Mouse (Mus musculus) neural tube, embryonic 13.5 days (tissue): Measurements from ENCODE around the gene Slc16a4. TPM values are rescaled to one million over a fixed set of nuclear protein-coding genes. Genes with fewer than 3 reads are reported as not detected.
A peak's percentile ranks its signal among the peaks of the same experiment; 100 is the strongest.
"Not testable (repeated sequence)": the region's sequence is repeated elsewhere in the genome, so short reads cannot be mapped to it uniquely, and the experiment has no call there.

Experiments used
- ATAC-seq: fragments of 200-750 bp; cut with Nextera tagmentation; 2 replicates; pipeline ENCODE4 v1.8.0; 2017; ENCODE audit warnings: low read depth, mild to moderate bottlenecking, moderate TSS enrichment, moderate library complexity
- H3K27ac ChIP-seq: fragments of 300-500 bp; sonication (generic); replicated peaks from 2 replicates; pipeline ENCODE4 v1.5.1; 2015; ENCODE audit warnings: moderate library complexity, mild to moderate bottlenecking, inconsistent platforms
- H3K27me3 ChIP-seq: fragments of 300-500 bp; sonication (generic); 2 replicates; pipeline ENCODE4 v1.6.1; 2015; ENCODE audit warnings: mild to moderate bottlenecking, inconsistent platforms
- H3K36me3 ChIP-seq: fragments of 300-500 bp; sonication (generic); 2 replicates; pipeline ENCODE4 v1.6.1; 2015; ENCODE audit warnings: mild to moderate bottlenecking, inconsistent platforms
- H3K4me1 ChIP-seq: fragments of 300-500 bp; sonication (generic); replicated peaks from 2 replicates; pipeline ENCODE4 v1.6.1; 2015; ENCODE audit warnings: inconsistent platforms
- H3K4me2 ChIP-seq: fragments of 300-500 bp; sonication (generic); 2 replicates; pipeline ENCODE4 v1.6.1; 2015; ENCODE audit warnings: inconsistent platforms, mild to moderate bottlenecking, moderate library complexity
- H3K4me3 ChIP-seq: fragments of 300-500 bp; sonication (generic); 2 replicates; pipeline ENCODE4 v1.5.1; 2015; ENCODE audit warnings: mild to moderate bottlenecking, inconsistent platforms
- H3K9ac ChIP-seq: fragments of 300-500 bp; sonication (generic); 2 replicates; pipeline ENCODE4 v1.6.1; 2015; ENCODE audit warnings: moderate library complexity, mild to moderate bottlenecking, inconsistent platforms
- H3K9me3 ChIP-seq: fragments of 300-500 bp; sonication (generic); 2 replicates; pipeline ENCODE4 v1.6.1; 2016; ENCODE audit warnings: inconsistent platforms
- WGBS: fragments of 180-500 bp; shearing (Covaris S2); methylation state at CpG from one replicate; pipeline ENCODE4 v1.1.7; 2015; 5-methylcytosine and 5-hydroxymethylcytosine counted together
- polyA plus RNA-seq: library from polyadenylated mRNA; unstranded; fragments of >200 nt; fragmentation: Nextera tagmentation; extraction: Ambion mirVana; gene quantifications from 2 replicates; pipeline ENCODE4 v1.2.1, GENCODE M21; 2015

Gene Slc16a4
- polyA plus RNA-seq, 1 experiment from 2014 or later = 1.9 TPM

GRCm38 (mm10) chr3:107266814-107267345 lies 24.1 kb upstream of the Slc16a4 start:
- Histone ChIP-seq H3K27me3 (0 out of 2 replicates have a peak, but pooled peaks cover 3% of the 10 kb centered on the region), H3K36me3 (no peaks in the 10 kb centered on the region), H3K4me2 (no peak overlapping the region), H3K4me1 (peaks cover 3% of the 10 kb centered on the region), H3K27ac (no peak overlapping the region), H3K4me3 (no peak overlapping the region), H3K9ac (no peak overlapping the region), H3K9me3 (no peaks in the 10 kb centered on the region)
- no peak for ATAC-seq
- 63% methylated on average over 2 of the region's 2 CpGs for WGBS

GRCm38 (mm10) chr3:107272433-107272832 lies 18.6 kb upstream of the Slc16a4 start:
- H3K4me2 ChIP-seq = no peak overlapping the region
- H3K9me3 ChIP-seq = no peaks in the 10 kb centered on the region
- no peaks in the 10 kb centered on the region for H3K36me3 ChIP-seq
- H3K4me3 ChIP-seq = no peak overlapping the region
- ATAC-seq = no peak
- H3K27me3 ChIP-seq = 0 out of 2 replicates have a peak, but pooled peaks cover 12% of the 10 kb centered on the region
- H3K4me1 ChIP-seq = no peaks in the 10 kb centered on the region
- H3K9ac ChIP-seq = no peak overlapping the region
- H3K27ac ChIP-seq = no peak overlapping the region
- 92% methylated on average over 3 of the region's 3 CpGs for WGBS

DNA sequence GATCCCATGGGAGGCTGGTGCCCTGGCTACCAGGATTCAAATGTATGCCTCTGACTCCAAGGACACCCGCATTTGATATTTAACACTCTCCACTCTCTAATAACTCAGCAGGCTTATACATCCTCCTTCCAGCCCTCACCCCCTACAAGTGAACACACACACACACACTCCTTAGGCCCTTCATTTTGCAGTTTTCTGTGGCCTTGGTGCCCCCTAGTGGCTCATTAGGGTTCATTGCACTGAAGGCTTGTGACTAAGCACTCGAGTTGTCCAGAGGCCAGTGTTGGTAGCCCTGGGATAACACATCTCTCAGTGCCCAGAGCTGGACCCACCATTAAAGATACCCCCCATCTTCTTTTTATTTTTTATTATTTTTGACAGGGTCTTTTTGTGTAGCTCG lies 17.2 kb upstream of the Slc16a4 start:
- no peak overlapping the region for H3K27ac ChIP-seq
- no peak overlapping the region for H3K4me2 ChIP-seq
- 0 out of 2 replicates have a peak, but pooled peaks cover 12% of the 10 kb centered on the region for H3K27me3 ChIP-seq
- no peak overlapping the region for H3K9ac ChIP-seq
- peaks cover 5% of the 10 kb centered on the region for H3K4me1 ChIP-seq
- WGBS = 10% methylated on average over 3 of the region's 3 CpGs
- no peaks in the 10 kb centered on the region for H3K36me3 ChIP-seq
- H3K4me3 ChIP-seq = no peak overlapping the region
- no peaks in the 10 kb centered on the region for H3K9me3 ChIP-seq
- ATAC-seq = peak; percentile 74

- Histone ChIP-seq H3K9ac (no peak overlapping the region), H3K9me3 (no peaks in the 10 kb centered on the region), H3K36me3 (no peaks in the 10 kb centered on the region), H3K4me2 (no peak overlapping the region), H3K4me3 (no peak overlapping the region), H3K4me1 (peaks cover 15% of the 10 kb centered on the region), H3K27ac (no peak overlapping the region), H3K27me3 (0 out of 2 replicates have a peak, but pooled peaks cover 12% of the 10 kb centered on the region)
- no peak for ATAC-seq
- WGBS = 68% methylated on average over 5 of the region's 5 CpGs
Measured at GRCm38 (mm10) chr3:107275351-107275750, 15.7 kb upstream of the Slc16a4 start.

- Histone ChIP-seq H3K36me3 (no peaks in the 10 kb centered on the region), H3K4me3 (no peak overlapping the region), H3K9me3 (no peaks in the 10 kb centered on the region), H3K9ac (no peak overlapping the region), H3K27ac (no peak overlapping the region), H3K4me2 (no peak overlapping the region), H3K27me3 (0 out of 2 replicates have a peak, but pooled peaks cover 10% of the 10 kb centered on the region), H3K4me1 (peaks cover 16% of the 10 kb centered on the region)
- no peak for ATAC-seq
- WGBS = 56% methylated on average over 4 of the region's 4 CpGs
Measured at GRCm38 (mm10) chr3:107275996-107276395, 15.0 kb upstream of the Slc16a4 start.

- H3K27ac ChIP-seq = no peak overlapping the region
- no peak for ATAC-seq
- no peak overlapping the region for H3K9ac ChIP-seq
- H3K27me3 ChIP-seq = 0 out of 2 replicates have a peak, but pooled peaks cover 8% of the 10 kb centered on the region
- peaks cover 16% of the 10 kb centered on the region for H3K4me1 ChIP-seq
- H3K36me3 ChIP-seq = peaks cover 1% of the 10 kb centered on the region; the same call in 1 of the 2 replicates
- WGBS = 91% methylated on average over 3 of the region's 3 CpGs
- H3K4me2 ChIP-seq = no peak overlapping the region
- no peak overlapping the region for H3K4me3 ChIP-seq
- H3K9me3 ChIP-seq = no peaks in the 10 kb centered on the region
Measured at GRCm38 (mm10) chr3:107276626-107277025, 14.4 kb upstream of the Slc16a4 start.

DNA sequence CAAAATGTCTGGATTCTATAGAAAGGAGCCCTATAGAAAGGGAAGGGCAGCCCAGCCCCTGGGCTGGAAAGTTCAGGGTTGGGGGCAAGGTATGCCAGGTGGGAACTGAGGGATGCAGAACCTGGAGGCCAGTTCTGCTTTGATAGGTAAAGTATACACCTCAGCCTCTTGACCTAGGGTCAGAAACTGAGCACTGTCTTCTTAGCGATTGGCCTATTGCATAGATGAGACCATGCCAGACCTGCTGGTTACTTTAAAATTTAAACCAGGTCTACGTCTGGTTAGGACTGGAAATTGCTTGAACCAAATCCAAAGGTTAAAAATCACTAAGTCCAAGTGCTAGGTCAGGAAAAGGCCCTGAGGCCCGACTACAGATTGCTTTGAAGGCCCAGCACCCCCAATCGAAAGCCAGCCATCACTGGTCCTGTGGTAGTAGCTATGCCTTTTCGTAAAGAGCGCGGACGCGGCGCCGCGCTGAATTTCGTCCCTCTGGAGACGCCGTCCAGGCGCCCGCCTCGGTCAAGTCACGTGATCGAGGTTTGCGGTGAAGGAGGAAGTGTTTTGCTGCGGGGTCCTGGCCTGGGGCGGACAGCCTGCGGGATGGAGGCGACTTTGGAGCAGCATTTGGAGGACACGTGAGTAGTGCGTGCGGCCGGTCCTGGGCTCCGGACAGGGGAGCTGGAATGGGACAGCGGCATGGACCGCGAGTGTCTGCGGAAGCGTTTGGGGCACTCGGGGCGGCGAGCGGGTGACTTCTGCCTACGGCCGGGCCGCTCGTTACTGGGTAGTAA lies 12.4 kb upstream of the Slc16a4 start, which contains the start of gene Lamtor5:
Lamtor5 (plus strand) TSS at position 380 of the 791 bp plus-strand sequence.
- Histone ChIP-seq H3K9ac (peak within 1 kb of the TSS; percentile 87), H3K36me3 (peaks cover 15% of the 10 kb centered on the region), H3K27me3 (0 out of 2 replicates have a peak, but pooled peaks cover 8% of the 10 kb centered on the region), H3K4me1 (peaks cover 16% of the 10 kb centered on the region), H3K4me2 (peak within 1 kb of the TSS; percentile 69), H3K27ac (no peak within 1 kb of the TSS), H3K4me3 (peak within 1 kb of the TSS; percentile 90), H3K9me3 (no peaks in the 10 kb centered on the region)
- WGBS = 3% methylated on average over 43 of the region's 43 CpGs
- ATAC-seq = peak; percentile 89

DNA sequence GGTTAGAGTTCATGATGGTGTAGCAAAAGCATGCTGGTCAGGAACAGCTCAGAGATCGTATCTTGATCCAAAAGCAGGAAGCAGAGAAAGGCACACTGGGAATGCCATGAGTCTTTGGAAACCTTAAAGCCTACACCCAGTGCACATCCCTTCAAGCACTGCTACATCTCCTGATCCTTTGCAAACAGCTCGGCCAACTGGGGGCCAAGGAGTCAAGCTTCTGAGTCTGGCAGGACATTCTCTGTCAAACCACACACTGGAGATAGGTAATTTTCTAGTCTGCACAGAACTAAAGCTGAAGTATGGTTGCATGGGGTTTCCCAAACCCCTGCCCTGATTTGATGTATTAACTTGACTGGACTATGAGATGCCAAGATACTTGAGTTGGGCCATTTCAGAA lies 4.9 kb upstream of the Slc16a4 start:
- H3K27ac ChIP-seq = no peak overlapping the region
- no peaks in the 10 kb centered on the region for H3K27me3 ChIP-seq
- H3K4me3 ChIP-seq = no peak overlapping the region
- no peaks in the 10 kb centered on the region for H3K4me1 ChIP-seq
- 85% methylated on average over 2 of the region's 2 CpGs for WGBS
- no peak overlapping the region for H3K9ac ChIP-seq
- no peak overlapping the region for H3K4me2 ChIP-seq
- no peak for ATAC-seq
- peaks cover 30% of the 10 kb centered on the region for H3K36me3 ChIP-seq
- H3K9me3 ChIP-seq = no peaks in the 10 kb centered on the region

GRCm38 (mm10) chr3:107287346-107287745 lies 3.7 kb upstream of the Slc16a4 start:
- no peak for ATAC-seq
- Histone ChIP-seq H3K27me3 (no peaks in the 10 kb centered on the region), H3K4me2 (no peak overlapping the region), H3K9me3 (no peaks in the 10 kb centered on the region), H3K9ac (no peak overlapping the region), H3K27ac (no peak overlapping the region), H3K4me1 (no peaks in the 10 kb centered on the region), H3K36me3 (peaks cover 22% of the 10 kb centered on the region), H3K4me3 (no peak overlapping the region)

DNA sequence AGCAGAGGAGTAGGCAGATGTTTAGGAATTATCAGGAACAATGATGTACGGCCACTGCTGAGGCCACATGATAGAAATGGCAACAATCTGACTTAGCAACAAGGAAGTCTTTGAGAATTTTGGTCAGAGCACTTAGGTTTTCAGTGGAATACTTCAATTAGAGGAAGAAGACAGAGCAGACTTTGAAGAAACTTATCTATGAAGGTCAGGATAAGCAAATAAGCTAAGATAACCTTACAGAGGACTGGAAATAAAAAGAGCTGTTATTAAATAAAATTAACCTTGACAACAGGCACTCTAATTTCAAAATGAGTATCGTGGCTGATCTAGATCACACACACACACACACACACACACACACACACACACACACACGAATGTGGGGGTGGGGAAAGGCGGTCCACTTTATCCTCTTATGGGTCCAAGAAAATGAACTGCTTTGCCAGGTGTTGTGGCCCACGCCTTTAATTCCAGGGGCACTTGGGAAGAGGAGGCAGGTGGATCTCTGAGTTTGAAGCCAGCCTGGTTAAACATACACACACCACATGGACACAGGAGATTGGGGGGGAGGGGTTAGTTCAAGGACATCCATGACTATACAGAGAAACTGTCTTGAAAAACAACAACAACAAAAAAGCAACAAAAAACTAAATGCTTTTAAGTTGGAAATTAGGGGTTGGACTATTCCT lies 4.8 kb downstream of the Slc16a4 start:
- Histone ChIP-seq H3K4me1 (no peaks in the 10 kb centered on the region), H3K9me3 (no peaks in the 10 kb centered on the region), H3K27ac (no peak overlapping the region), H3K36me3 (no peaks in the 10 kb centered on the region), H3K9ac (no peak overlapping the region), H3K4me2 (no peak overlapping the region), H3K27me3 (no peaks in the 10 kb centered on the region), H3K4me3 (no peak overlapping the region)
- no peak for ATAC-seq
- 93% methylated on average over 5 of the region's 5 CpGs for WGBS

DNA sequence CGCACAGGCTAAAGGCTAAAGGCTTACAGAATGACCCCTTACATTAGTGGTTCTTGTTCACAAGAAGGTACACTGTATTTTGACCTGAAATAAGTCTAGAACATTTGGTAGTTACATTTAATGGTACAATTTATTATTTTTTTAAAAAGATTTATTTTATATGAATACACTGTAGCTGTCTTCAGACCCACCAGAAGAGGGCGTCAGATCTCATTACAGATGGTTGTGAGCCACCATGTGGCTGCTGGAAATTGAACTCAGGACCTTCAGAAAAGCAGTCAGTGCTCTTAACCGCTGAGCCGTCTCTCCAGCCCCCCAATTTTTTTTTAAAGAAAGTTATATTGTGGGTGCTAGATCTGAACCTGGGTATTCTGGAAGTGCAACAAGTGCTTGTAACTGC lies 5.9 kb downstream of the Slc16a4 start:
- not testable (repeated sequence) for H3K4me3 ChIP-seq, H3K27me3 ChIP-seq, H3K36me3 ChIP-seq, H3K4me2 ChIP-seq, ATAC-seq, H3K9me3 ChIP-seq, H3K27ac ChIP-seq, H3K4me1 ChIP-seq, H3K9ac ChIP-seq
- 72% methylated on average over 4 of the region's 4 CpGs for WGBS

- no peak for ATAC-seq
- peaks cover 20% of the 10 kb centered on the region for H3K4me1 ChIP-seq
- 91% methylated on average over 3 of the region's 3 CpGs for WGBS
- no peak overlapping the region for H3K4me3 ChIP-seq
- H3K27me3 ChIP-seq = no peaks in the 10 kb centered on the region
- no peaks in the 10 kb centered on the region for H3K36me3 ChIP-seq
- H3K4me2 ChIP-seq = no peak overlapping the region
- H3K9me3 ChIP-seq = no peaks in the 10 kb centered on the region
- H3K27ac ChIP-seq = no peak overlapping the region
- H3K9ac ChIP-seq = no peak overlapping the region
Measured at GRCm38 (mm10) chr3:107317338-107317737, 26.3 kb downstream of the Slc16a4 start.
